Mouse (Mus musculus) stomach, embryonic 14.5 days (tissue): ENCODE results near the gene Eif2s3x. TPM values are rescaled to one million over a fixed set of nuclear protein-coding genes. Genes with fewer than 3 reads are reported as not detected.

ENCODE experiments used
- ATAC-seq: fragments of 200-750 bp; cut with Nextera tagmentation; 2 replicates; pipeline ENCODE4 v1.8.0; 2017; ENCODE audit warnings: low read depth, moderate TSS enrichment; ENCODE audit not compliant: insufficient number of reproducible peaks, insufficient read depth, low FRiP score
- H3K27ac ChIP-seq: fragments of 300-500 bp; sonication (generic); 2 replicates; pipeline ENCODE4 v1.5.1; 2014; ENCODE audit warnings: mild to moderate bottlenecking, low read length, moderate library complexity, mixed read lengths
- H3K27me3 ChIP-seq: fragments of 300-500 bp; sonication (generic); 2 replicates; pipeline ENCODE4 v1.6.1; 2014; ENCODE audit warnings: low read length, control low read depth, mixed read lengths; ENCODE audit not compliant: control insufficient read depth, insufficient read depth
- H3K36me3 ChIP-seq: fragments of 300-500 bp; sonication (generic); 2 replicates; pipeline ENCODE4 v1.6.1; 2014; ENCODE audit warnings: mild to moderate bottlenecking, control low read depth, low read length, moderate library complexity, mixed read lengths; ENCODE audit not compliant: control insufficient read depth, insufficient read depth
- H3K4me1 ChIP-seq: fragments of 300-500 bp; sonication (generic); 2 replicates; pipeline ENCODE4 v1.6.1; 2014; ENCODE audit warnings: low read length, control low read depth, mixed read lengths; ENCODE audit not compliant: control insufficient read depth, insufficient read depth
- H3K4me2 ChIP-seq: fragments of 300-500 bp; sonication (generic); replicated peaks from 2 replicates; pipeline ENCODE4 v1.6.1; 2014; ENCODE audit warnings: low read depth, low read length, control low read depth
- H3K4me3 ChIP-seq: fragments of 300-500 bp; sonication (generic); 2 replicates; pipeline ENCODE4 v1.5.1; 2014; ENCODE audit warnings: low read depth, low read length, control low read depth
- H3K9ac ChIP-seq: fragments of 300-500 bp; sonication (generic); replicated peaks from 2 replicates; pipeline ENCODE4 v1.6.1; 2014; ENCODE audit warnings: low read depth, mild to moderate bottlenecking, control low read depth, low read length, moderate library complexity, mixed read lengths
- H3K9me3 ChIP-seq: fragments of 300-500 bp; sonication (generic); 2 replicates; pipeline ENCODE4 v1.6.1; 2016; ENCODE audit warnings: low read depth, low read length, control low read depth; ENCODE audit not compliant: control insufficient read depth
- WGBS: fragments of 180-500 bp; shearing (Covaris S2); extraction: QIAGEN DNeasy Blood & Tissue Kit; methylation state at CpG from one replicate; pipeline ENCODE4 v1.1.7; 2014; 5-methylcytosine and 5-hydroxymethylcytosine counted together
- polyA plus RNA-seq: library from polyadenylated mRNA; unstranded; fragments of >200 nt; fragmentation: Nextera tagmentation; extraction: Ambion mirVana; gene quantifications from 2 replicates; pipeline ENCODE4 v1.2.1, GENCODE M21; 2014

The Eif2s3x gene
- polyA plus RNA-seq = 74.1 and 103 TPM in 2 replicates

DNA sequence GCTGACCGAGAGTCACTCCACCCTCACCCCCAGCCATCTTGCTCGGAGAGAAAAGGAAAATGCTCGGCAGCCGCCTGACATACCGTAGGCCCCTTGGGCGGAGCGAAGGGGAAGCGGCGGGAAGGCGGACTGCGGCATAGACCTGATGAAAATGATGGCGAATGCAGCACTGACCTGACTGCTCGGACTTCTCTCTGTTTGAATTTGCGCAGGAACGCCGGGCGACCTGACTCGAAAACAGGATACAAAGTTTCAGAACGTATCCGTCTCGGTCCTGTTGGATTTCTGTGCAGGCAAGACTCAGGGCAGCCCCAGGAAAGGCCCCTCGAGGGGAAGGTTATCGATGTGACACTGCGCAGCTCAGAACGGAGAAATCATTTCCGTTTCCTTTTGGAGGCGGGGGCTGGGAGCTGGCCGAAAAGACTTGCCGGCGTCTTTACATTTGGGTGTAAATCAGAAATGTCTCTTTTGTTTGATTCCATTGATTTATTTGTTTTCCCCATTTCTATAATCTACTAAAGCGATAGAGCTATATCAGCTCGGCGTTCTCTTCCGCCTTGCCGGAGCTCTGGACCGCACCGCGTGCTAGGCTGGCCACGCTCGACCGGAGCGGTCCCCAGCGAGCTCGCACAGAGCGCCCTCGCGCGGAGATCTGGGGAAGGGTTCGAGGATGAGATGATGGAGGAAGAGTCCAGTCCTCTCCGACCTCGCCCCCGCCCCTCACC, at the start of gene Eif2s3x:
TSS of gene Eif2s3x (minus strand) at position 266 of the 725 bp plus-strand sequence.
- Histone ChIP-seq H3K9me3 (no peaks in the 10 kb centered on the region), H3K9ac (peak within 1 kb of the TSS; percentile 62), H3K4me3 (peak within 1 kb of the TSS; percentile 76), H3K36me3 (peaks cover 12% of the 10 kb centered on the region), H3K27ac (peak within 1 kb of the TSS; percentile 66), H3K27me3 (no peaks in the 10 kb centered on the region), H3K4me1 (no peaks in the 10 kb centered on the region), H3K4me2 (peak within 1 kb of the TSS; percentile 59)
- peak; percentile 93 for ATAC-seq
- under 1% methylated on average over 52 of the region's 52 CpGs for WGBS

DNA sequence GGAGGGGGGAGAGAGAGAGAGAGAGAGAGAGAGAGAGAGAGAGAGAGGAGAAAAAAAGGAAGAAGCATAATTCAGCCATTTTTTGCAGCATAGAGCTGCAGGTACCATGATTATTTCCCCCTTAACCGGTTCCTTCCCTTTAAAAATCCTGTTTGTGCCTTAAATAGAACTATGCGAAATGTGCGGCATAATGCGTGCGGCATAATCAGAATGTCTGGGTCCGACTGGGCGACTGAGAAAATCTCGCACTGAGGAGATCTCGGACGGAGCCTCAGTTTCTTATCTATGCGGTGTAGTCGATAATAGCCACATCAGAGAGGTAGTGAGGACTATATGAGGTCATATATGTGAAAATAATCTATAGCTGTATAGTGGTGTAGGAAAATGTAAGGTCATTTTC, 22.9 kb upstream of the Eif2s3x start:
- WGBS = 20% methylated on average over 12 of the region's 12 CpGs
- no peak overlapping the region for H3K27ac ChIP-seq
- H3K4me1 ChIP-seq = no peaks in the 10 kb centered on the region
- peak overlapping the region; percentile 52 for H3K9ac ChIP-seq
- peak overlapping the region; percentile 55 for H3K4me3 ChIP-seq
- no peak for ATAC-seq
- H3K36me3 ChIP-seq = no peaks in the 10 kb centered on the region
- H3K4me2 ChIP-seq = peak overlapping the region; percentile 42
- H3K27me3 ChIP-seq = no peaks in the 10 kb centered on the region; the same call in 1 of the 2 replicates
- H3K9me3 ChIP-seq = no peaks in the 10 kb centered on the region

DNA sequence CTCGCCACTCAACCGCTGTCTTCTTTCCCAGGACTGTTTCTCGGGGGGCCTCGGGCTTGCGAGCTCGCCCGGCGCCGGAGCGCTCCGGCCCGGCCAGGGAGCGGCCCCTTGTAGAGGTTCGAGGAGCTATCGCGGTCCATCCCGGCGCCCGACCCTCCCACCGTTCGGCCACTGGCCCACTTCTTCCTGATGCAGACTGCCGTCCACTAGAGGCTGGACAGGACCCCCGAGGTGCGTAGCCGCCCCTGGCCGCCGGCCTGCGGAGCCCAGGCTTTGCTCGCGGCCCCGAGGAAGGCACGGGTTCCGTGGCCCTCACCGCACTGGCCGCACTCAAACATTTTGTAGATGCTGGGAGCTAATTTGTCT, 22.5 kb upstream of the Eif2s3x start:
- Histone ChIP-seq H3K36me3 (no peaks in the 10 kb centered on the region), H3K9ac (peak overlapping the region; percentile 52), H3K27ac (peak overlapping the region; percentile 85), H3K4me3 (peak overlapping the region; percentile 55), H3K4me1 (no peaks in the 10 kb centered on the region), H3K9me3 (no peaks in the 10 kb centered on the region), H3K27me3 (no peaks in the 10 kb centered on the region; the same call in 1 of the 2 replicates), H3K4me2 (peak overlapping the region; percentile 42)
- 19% methylated on average over 35 of the region's 35 CpGs for WGBS
- ATAC-seq = no peak

DNA sequence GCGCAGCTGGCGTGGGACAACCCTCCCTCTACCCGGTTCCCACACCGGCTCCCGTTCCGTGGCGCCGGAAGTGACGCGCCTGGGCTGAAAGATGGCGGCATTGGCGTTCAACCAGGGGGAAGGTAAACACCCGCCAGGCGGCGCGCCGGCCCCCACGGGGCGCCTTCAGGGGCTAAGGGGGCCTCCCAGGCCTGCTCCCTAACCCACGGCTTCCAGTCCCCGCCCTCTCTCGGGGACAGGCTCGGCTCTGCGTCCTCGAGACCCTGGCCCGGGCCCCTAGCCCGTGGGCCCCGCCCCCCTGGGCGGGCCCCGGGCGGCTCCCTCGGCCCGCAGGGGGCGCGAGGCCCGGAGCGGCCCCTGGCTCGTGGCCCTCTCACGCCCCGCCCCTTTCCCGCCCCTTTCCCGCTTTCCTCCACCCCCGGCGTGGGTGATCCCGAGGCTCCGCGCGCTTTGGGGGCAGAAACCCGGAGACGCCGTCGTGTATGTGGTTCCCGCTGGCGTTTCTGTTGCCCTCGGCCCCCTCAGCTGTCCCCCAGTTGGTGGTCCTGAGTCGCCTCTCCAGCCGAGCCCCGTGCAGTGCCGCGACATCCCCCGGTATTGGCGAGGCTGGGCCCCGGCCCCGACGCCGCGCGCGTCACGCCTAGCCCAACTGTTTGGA, 22.0 kb upstream of the Eif2s3x start, which contains the start of gene Klhl15:
TSS of gene Klhl15 (plus strand) at position 68 of the 658 bp plus-strand sequence.
- Histone ChIP-seq H3K27me3 (no peaks in the 10 kb centered on the region; the same call in 1 of the 2 replicates), H3K9me3 (no peaks in the 10 kb centered on the region), H3K4me3 (peak within 1 kb of the TSS; percentile 55), H3K36me3 (no peaks in the 10 kb centered on the region), H3K4me1 (no peaks in the 10 kb centered on the region), H3K4me2 (peak within 1 kb of the TSS; percentile 46), H3K9ac (peak within 1 kb of the TSS; percentile 52), H3K27ac (peak within 1 kb of the TSS; percentile 85)
- 8% methylated on average over 48 of the region's 70 CpGs for WGBS
- ATAC-seq = peak; percentile 97

DNA sequence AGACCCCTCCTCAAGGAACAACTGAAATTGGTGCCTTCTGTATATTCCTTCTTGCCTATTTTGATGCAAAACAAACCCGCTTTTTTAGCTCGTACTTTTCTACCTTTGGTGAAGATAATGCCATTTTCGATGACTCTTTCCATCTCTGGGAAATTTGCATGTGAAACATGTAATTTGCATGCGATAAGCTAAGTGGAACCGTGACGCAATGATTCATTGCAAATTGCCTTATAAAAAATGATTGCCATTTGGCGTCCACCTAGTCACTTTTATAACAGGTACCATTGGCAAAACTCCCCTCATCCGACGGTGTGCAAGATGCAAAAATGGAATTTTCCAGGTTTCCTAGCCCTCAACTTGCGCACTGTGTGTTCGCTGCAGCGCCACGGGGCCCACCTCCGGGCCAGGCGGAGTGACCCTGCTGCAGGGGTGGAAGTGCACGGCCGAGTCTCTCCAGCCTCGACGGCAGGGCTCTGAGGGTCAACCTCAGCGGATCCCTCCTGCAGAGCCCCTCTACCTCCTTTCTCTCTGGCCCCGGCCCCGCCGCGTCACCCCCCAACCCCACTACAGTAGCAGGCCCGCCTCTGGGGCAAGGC, 21.4 kb upstream of the Eif2s3x start:
- 11% methylated on average over 25 of the region's 25 CpGs for WGBS
- Histone ChIP-seq H3K4me2 (peak overlapping the region; percentile 46), H3K27me3 (no peaks in the 10 kb centered on the region; the same call in 1 of the 2 replicates), H3K27ac (peak overlapping the region; percentile 85), H3K36me3 (no peaks in the 10 kb centered on the region), H3K9me3 (no peaks in the 10 kb centered on the region), H3K4me1 (no peaks in the 10 kb centered on the region), H3K4me3 (peak overlapping the region; percentile 55), H3K9ac (peak overlapping the region; percentile 28; the same call in 1 of the 2 replicates)
- ATAC-seq = no peak; the same call in 1 of the 2 replicates

DNA sequence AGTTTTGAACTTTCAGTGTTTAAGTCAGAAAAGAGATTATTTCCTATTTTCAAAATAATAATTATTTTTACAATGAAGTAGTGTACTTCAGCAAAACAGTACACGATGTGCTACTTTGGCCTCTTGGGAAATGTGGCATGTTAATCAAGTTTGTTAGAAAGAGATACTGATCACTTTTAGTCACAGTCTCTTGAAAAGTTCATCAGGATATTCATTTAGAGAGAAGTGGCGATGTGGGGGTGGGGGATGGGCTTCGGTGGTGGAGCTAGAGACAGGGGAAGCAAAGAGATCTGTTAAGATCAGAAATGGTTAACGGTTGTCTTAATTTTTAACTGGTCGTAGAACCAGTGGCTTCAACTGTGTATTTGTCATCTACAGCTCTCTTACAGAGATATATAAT, 20.8 kb upstream of the Eif2s3x start:
- Histone ChIP-seq H3K27me3 (no peaks in the 10 kb centered on the region; the same call in 1 of the 2 replicates), H3K9ac (no peak overlapping the region), H3K4me1 (no peaks in the 10 kb centered on the region), H3K4me2 (peak overlapping the region; percentile 46; the same call in 1 of the 2 replicates), H3K9me3 (no peaks in the 10 kb centered on the region), H3K4me3 (no peak overlapping the region), H3K27ac (no peak overlapping the region), H3K36me3 (no peaks in the 10 kb centered on the region)
- 42% methylated on average over 5 of the region's 5 CpGs for WGBS
- no peak for ATAC-seq

DNA sequence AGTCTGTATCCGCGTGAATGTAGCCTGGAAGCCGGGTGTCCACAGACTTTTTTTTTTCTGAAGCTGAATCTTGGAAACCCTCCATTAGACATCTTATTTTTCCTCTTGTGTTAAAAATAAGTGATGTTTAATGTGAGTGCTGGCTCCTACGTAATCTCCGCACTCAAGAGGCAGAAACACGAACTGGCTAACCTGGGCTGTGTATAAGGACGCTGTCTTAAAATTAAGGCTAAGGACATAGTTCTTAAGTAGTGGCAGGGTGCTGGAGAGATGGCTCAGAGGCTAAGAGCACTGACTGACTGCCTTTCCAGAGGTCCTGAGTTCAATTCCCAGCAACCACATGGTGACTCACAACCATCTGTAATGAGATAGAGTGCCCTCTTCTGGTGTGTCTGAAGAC, 722 bp upstream of the Eif2s3x start:
- peak overlapping the region; percentile 36 for H3K4me2 ChIP-seq
- H3K9ac ChIP-seq = no peak overlapping the region
- H3K27ac ChIP-seq = no peak overlapping the region
- H3K4me3 ChIP-seq = peak overlapping the region; percentile 76
- no peak for ATAC-seq
- H3K9me3 ChIP-seq = no peaks in the 10 kb centered on the region
- WGBS = 9% methylated on average over 7 of the region's 7 CpGs
- H3K4me1 ChIP-seq = no peaks in the 10 kb centered on the region
- no peaks in the 10 kb centered on the region for H3K27me3 ChIP-seq
- peaks cover 6% of the 10 kb centered on the region for H3K36me3 ChIP-seq

DNA sequence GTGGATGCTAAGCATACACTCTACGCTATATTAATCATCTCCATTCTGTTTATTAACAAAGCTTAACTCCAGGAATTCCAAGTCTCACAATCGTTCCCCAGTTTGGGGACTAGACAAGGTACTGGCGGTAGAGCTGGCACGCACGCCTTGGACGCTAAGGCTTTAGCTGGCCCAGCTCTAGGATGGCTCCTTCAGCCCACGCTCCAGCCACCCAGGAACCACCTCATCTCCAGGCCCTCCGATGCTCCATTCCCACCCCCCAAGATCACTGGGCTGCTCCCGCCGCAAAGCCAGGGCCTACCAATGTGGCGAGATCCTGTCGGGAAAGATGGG, 432 bp downstream of the Eif2s3x start:
- H3K4me3 ChIP-seq = peak overlapping the region; percentile 76
- peak overlapping the region; percentile 62 for H3K9ac ChIP-seq
- H3K27me3 ChIP-seq = no peaks in the 10 kb centered on the region
- peaks cover 17% of the 10 kb centered on the region for H3K36me3 ChIP-seq
- peak; percentile 30; the same call in 1 of the 2 replicates for ATAC-seq
- 0% methylated on average over 12 of the region's 12 CpGs for WGBS
- H3K27ac ChIP-seq = peak overlapping the region; percentile 66
- no peaks in the 10 kb centered on the region for H3K4me1 ChIP-seq
- peak overlapping the region; percentile 59 for H3K4me2 ChIP-seq
- no peaks in the 10 kb centered on the region for H3K9me3 ChIP-seq
